Mouse (Mus musculus) MEL (cell line): ENCODE measurements at regions not wholly inside any gene's neighbourhood (a gene's known extent, or its start where the extent isn't known, plus 50 kb on each side); places are given as distances from the start of the nearest gene placed in this dataset.

Experiments
- DNase-seq: peaks from one replicate; pipeline ENCODE4 v3.0.0; 2011; ENCODE audit warnings: low read depth, low spot score
- H3K27ac ChIP-seq: 2 replicates; pipeline ENCODE4 v1.5.1; 2012; ENCODE audit warnings: low read depth, mild to moderate bottlenecking, control low read depth, low read length, moderate library complexity; ENCODE audit not compliant: control insufficient read depth
- H3K27me3 ChIP-seq, 2 experiments: fragments of 150-350 bp in 1 of 2; sonication (generic) in 1 of 2; 2 replicates each; pipeline ENCODE4 v1.6.1; 2012; ENCODE audit warnings: low read length in 2 of 2, mild to moderate bottlenecking in 2 of 2, improper control_type of control experiment in 1 of 2, moderate library complexity in 1 of 2; ENCODE audit not compliant: insufficient read depth in 2 of 2, control insufficient read depth in 1 of 2
- H3K36me3 ChIP-seq, 2 experiments: 2 replicates each; pipeline ENCODE4 v1.6.1; 2012 to 2014; ENCODE audit warnings: low read length in 2 of 2, improper control_type of control experiment in 1 of 2, inconsistent platforms in 1 of 2, mild to moderate bottlenecking in 1 of 2; ENCODE audit not compliant: insufficient read depth in 2 of 2, control insufficient read depth in 1 of 2
- H3K4me1 ChIP-seq, 2 experiments: fragments of 150-350 bp in 1 of 2; sonication (generic) in 1 of 2; 2 replicates each; pipeline ENCODE4 v1.6.1; 2012; ENCODE audit warnings: low read length in 2 of 2, improper control_type of control experiment in 1 of 2, mild to moderate bottlenecking in 1 of 2; ENCODE audit not compliant: insufficient read depth in 2 of 2, control insufficient read depth in 1 of 2
- H3K4me3 ChIP-seq, 2 experiments: fragments of 150-350 bp in 1 of 2; sonication (generic) in 1 of 2; 2 replicates each; pipeline ENCODE4 v1.5.1; 2012; ENCODE audit warnings: low read depth in 2 of 2, low read length in 2 of 2, mild to moderate bottlenecking in 2 of 2, moderate library complexity in 2 of 2, control low read depth in 1 of 2, improper control_type of control experiment in 1 of 2; ENCODE audit not compliant: control insufficient read depth in 1 of 2, insufficient read depth in 1 of 2
- H3K79me2 ChIP-seq: 2 replicates; pipeline ENCODE4 v1.6.1; 2012; ENCODE audit warnings: mild to moderate bottlenecking, low read length, moderate library complexity; ENCODE audit not compliant: control insufficient read depth, poor library complexity, insufficient read depth
- H3K9ac ChIP-seq: 2 replicates; pipeline ENCODE4 v1.6.1; 2012; ENCODE audit warnings: low read depth, mild to moderate bottlenecking, control low read depth, low read length, moderate library complexity; ENCODE audit not compliant: control insufficient read depth, poor library complexity, severe bottlenecking
- H3K9me3 ChIP-seq: fragments of 150-350 bp; sonication (generic); replicated peaks from 2 replicates; pipeline ENCODE4 v1.6.1; 2012; ENCODE audit warnings: mild to moderate bottlenecking, low read length, improper control_type of control experiment, moderate library complexity; ENCODE audit not compliant: insufficient read depth
- GATA1 ChIP-seq: IDR thresholded peaks from 2 replicates; pipeline ENCODE4 v1.6.1; 2011; ENCODE audit warnings: low read depth, low read length, improper control_type of control experiment
- MAZ ChIP-seq: IDR thresholded peaks from 2 replicates; pipeline ENCODE4 v1.6.1; 2012; ENCODE audit warnings: low read depth, mild to moderate bottlenecking, inconsistent platforms, low read length, improper control_type of control experiment
- MYB ChIP-seq: IDR thresholded peaks from 2 replicates; pipeline ENCODE4 v1.6.1; 2011; ENCODE audit warnings: mild to moderate bottlenecking, low read depth, low read length, improper control_type of control experiment
- RCOR1 ChIP-seq: IDR thresholded peaks from 2 replicates; pipeline ENCODE4 v1.6.1; 2012; ENCODE audit warnings: low read depth, mild to moderate bottlenecking, inconsistent platforms, low read length, improper control_type of control experiment
- SMC3 ChIP-seq: IDR thresholded peaks from 2 replicates; pipeline ENCODE4 v1.6.1; 2011; ENCODE audit warnings: low read depth, low read length, improper control_type of control experiment
- TCF12 ChIP-seq: IDR thresholded peaks from 2 replicates; pipeline ENCODE4 v1.6.1; 2014; ENCODE audit warnings: low read depth, mild to moderate bottlenecking, inconsistent platforms, low read length, improper control_type of control experiment, moderate library complexity
- ZKSCAN1 ChIP-seq: IDR thresholded peaks from 2 replicates; pipeline ENCODE4 v1.6.1; 2012; ENCODE audit warnings: low read depth, mild to moderate bottlenecking, inconsistent platforms, low read length, improper control_type of control experiment, moderate library complexity
- ZMIZ1 ChIP-seq: IDR thresholded peaks from 2 replicates; pipeline ENCODE4 v1.6.1; 2012; ENCODE audit warnings: low read depth, mild to moderate bottlenecking, inconsistent platforms, low read length, improper control_type of control experiment, moderate library complexity
- ZNF384 ChIP-seq: IDR thresholded peaks from 2 replicates; pipeline ENCODE4 v1.6.1; 2012; ENCODE audit warnings: low read depth, mild to moderate bottlenecking, inconsistent platforms, low read length, improper control_type of control experiment

- H3K4me1 ChIP-seq = no peaks in the 10 kb centered on the region
- TF ChIP-seq ZMIZ1 (no peak), ZKSCAN1 (no peak), TCF12 (no peak), ZNF384 (no peak), GATA1 (no peak), MYB (no peak), SMC3 (no peak), RCOR1 (no peak), MAZ (no peak)
Observed at GRCm38 (mm10) chr14:71432364-71432763, 832.7 kb upstream of the Fam160b2 start.

More at GRCm38 (mm10) chr14:71432364-71432763, 832.7 kb upstream of the Fam160b2 start:
- no peak overlapping the region for H3K4me3 ChIP-seq
- H3K27me3 ChIP-seq = no peaks in the 10 kb centered on the region
- no peak for DNase-seq
- H3K79me2 ChIP-seq = no peaks in the 10 kb centered on the region
- H3K9me3 ChIP-seq = no peaks in the 10 kb centered on the region
- no peak overlapping the region for H3K9ac ChIP-seq
- H3K27ac ChIP-seq = no peak overlapping the region
- H3K36me3 ChIP-seq = no peaks in the 10 kb centered on the region
